Mouse (Mus musculus) T-cell, adult 2 months (primary cell): ENCODE data around the gene Opa3.

Source experiments
- DNase-seq: peaks from one replicate; pipeline ENCODE4 v3.0.0; 2022; ENCODE audit warnings: low spot score

Gene Opa3

GRCm38 (mm10) chr7:19281680-19282304 is 53.7 kb downstream of the Opa3 start:
- DNase-seq: peak; percentile 62

DNA sequence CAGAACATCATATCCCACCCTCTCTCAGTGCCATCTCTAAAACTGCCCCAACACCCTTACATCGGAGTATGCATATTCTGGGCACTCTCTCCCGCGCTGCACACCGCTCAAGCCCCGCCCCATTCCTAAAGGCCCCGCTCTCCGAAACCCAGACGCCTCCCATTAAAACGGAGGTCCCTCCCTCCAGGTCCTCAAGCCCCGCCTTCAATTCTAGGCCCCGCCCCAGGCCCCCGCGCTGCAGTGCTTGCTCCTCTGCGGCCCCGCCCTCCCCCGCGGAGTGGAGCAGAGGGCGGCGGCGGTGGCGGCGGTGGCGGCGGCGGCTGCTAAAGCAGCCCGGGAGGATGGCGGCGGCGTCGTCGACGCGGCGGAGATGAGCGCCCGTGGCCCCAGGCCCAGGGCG is 54.3 kb downstream of the Opa3 start, which contains the start of gene Rtn2:
Gene Rtn2, plus strand, starts transcription at position 240 of the 400 bp plus-strand sequence.
- DNase-seq: peak; percentile 78

DNA sequence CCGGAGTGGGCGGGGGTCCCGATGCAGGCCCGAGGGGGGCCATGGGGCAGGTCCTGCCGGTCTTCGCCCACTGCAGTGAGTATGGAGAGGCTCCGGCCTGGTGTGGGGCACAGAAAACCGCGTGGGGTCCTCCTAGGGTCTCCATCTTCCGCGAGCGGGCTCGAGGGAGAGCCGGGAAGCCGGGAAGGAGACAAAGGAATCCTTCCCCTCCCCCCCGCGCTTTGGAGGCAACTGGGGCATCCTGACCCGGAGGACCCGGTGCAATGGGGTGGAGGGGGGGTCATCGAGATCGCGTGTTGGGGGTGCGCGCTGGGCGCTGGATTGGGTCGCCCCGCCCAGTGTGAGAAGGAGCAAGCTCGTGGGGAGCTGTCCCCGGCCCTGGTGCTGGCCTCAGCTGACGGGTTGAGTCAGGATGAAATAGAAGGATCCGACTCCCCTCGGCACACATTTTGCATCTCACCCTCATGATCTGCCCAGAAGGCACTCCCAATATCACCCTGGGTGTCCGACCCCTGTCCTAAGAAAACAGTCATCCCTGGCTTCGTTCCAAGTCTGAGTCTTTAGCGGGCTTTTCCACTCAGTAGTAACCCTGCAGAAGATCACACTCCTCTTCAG is 54.8 kb downstream of the Opa3 start:
- DNase-seq: peak; percentile 29

- DNase-seq: no peak
Measured at GRCm38 (mm10) chr7:19283406-19283804, 55.3 kb downstream of the Opa3 start.

DNA sequence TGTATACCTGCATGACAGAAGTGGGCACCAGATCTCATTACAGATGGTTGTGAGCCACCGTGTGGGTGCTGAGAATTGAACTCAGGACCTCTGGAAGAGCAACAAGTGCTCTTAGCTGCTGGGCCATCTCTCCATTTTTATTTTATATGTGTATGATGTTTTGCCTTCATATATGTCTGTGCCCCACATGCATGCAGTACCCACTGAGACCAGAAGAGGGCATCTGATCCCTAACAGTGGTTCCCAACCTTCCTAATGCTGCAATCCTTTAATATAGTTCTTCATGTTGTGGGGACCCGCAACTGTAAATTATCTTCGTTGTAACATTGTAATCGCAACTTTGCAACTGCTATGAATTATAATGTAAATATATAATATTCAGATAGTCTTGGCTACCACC is 56.6 kb downstream of the Opa3 start:
- DNase-seq: peak; percentile 43

DNA sequence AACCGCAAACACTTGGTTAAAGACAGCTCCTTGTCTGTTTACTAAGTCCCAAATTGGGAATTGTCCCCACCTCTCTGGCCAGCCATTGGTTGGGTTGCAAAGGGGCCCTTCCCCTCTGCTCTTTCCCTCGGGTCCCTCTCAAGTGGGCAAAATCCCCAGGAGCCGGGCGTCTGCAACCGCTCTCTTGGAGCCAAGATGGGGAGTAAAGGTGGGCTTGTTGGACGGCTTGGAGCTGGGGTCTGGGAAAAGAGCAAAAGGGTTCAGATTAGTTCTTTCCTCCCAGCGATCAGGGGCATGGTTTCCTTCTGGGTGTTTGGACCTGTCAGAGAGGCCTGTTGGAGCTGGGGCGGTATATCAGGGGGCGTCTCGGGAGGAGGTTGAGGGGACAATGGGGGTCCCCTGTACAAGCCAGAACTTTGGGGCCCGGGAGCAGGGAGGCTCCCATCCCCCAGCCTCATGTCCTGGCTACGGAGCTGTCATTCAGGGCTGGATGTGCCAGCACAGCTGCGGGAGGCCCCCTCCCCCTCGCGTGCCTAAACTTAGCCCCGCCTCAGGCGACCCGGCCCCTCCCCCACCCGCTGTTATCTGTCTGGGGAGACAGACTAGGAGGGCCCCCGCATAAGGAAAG is 62.9 kb downstream of the Opa3 start:
- no peak for DNase-seq

DNA sequence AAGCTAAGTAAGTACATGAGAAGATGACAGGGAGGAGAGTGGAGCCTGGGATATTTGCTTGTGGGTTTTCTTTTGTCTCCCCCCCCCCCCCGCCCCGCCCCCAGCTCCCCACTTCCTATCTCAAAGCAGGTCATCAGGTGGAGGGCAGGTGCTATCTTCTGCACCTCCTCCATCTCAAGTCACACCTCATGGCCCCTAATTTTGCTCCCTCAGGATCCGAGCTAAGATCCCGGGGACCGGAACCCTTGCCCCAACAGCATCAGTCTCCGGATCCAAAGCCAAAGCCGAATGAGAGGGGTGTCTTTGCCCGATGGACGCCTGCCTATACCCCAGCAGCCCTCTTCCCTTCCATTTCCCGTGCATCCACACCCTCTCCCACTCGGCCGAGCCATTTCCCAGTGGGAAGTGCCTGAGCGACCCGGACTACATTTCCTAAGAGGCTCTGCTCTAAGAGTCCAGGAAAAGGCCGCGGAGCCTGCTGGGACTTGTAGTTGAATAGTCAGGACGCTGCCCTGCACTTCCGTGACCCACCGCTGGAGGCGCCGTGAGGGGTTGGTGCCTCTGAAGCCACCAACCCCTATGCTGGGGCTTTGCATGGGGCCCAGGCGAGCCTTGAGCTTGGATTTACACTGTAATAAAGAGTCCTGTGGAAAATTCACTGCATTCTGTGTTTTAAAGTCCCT is 67.5 kb downstream of the Opa3 start:
- peak; percentile 85 for DNase-seq

GRCm38 (mm10) chr7:19297034-19297433 is 68.9 kb downstream of the Opa3 start:
- no peak for DNase-seq

- DNase-seq: no peak
Measured at GRCm38 (mm10) chr7:19297794-19298193, 69.7 kb downstream of the Opa3 start.

GRCm38 (mm10) chr7:19299194-19299593 is 71.1 kb downstream of the Opa3 start:
- DNase-seq: peak; percentile 44

GRCm38 (mm10) chr7:19300501-19301421 is 72.6 kb downstream of the Opa3 start:
- peak; percentile 79 for DNase-seq

GRCm38 (mm10) chr7:19301461-19302263 is 73.5 kb downstream of the Opa3 start:
- DNase-seq: peak; percentile 16

GRCm38 (mm10) chr7:19302264-19303045 is 74.3 kb downstream of the Opa3 start:
- no peak for DNase-seq

DNA sequence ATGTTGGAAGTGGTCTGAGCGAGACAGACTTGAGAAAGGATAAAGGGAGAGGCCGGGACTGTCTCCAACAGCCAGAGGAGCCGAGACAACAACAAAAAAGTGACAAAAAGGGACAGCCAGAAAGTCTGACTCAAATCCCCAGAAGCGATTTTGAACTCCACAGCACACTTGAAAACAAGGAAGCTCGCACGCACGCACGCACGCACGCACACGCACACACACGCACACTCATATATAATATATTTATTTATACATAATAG is 74.8 kb downstream of the Opa3 start:
- DNase-seq: no peak

DNA sequence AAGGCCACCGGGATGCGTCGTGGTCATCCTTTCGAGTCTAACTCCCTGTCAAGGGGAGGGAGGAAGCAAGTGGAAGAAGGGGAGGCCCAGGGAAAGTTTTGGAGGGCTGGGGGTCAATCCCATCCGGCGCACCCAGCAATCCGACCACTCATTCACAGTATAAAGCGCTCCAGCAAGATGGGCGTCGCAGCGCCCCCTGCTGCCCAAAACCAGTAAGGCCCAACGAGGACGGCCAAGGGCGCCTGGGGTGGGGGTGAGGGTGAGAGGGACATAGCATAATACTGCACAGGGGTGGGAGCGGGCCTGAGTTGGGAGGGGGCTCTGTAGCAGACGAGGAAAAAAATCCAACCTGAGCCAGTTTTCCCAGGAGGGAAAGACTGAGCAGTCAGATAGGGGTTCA is 75.6 kb downstream of the Opa3 start:
- peak; percentile 81 for DNase-seq

- no peak for DNase-seq
Measured at GRCm38 (mm10) chr7:19304501-19305412, 76.6 kb downstream of the Opa3 start.

GRCm38 (mm10) chr7:19305413-19305735 is 77.2 kb downstream of the Opa3 start:
- no peak for DNase-seq
